Mouse (Mus musculus) forebrain, embryonic 16.5 days (tissue): Measurements from ENCODE around the gene Tango6. TPM values are rescaled to one million over a fixed set of nuclear protein-coding genes. Genes with fewer than 3 reads are reported as not detected.

Source experiments
- ATAC-seq: fragments of 200-750 bp; cut with Nextera tagmentation; 2 replicates; pipeline ENCODE4 v1.8.0; 2017; ENCODE audit warnings: mild to moderate bottlenecking, moderate library complexity
- H3K27ac ChIP-seq: fragments of 300-500 bp; sonication (generic); 2 replicates; pipeline ENCODE4 v1.5.1; 2014; ENCODE audit warnings: low read length, control low read depth
- H3K27me3 ChIP-seq: fragments of 300-500 bp; sonication (generic); replicated peaks from 2 replicates; pipeline ENCODE4 v1.6.1; 2014; ENCODE audit warnings: low read length; ENCODE audit not compliant: control insufficient read depth, insufficient read depth
- H3K36me3 ChIP-seq: fragments of 300-500 bp; sonication (generic); 2 replicates; pipeline ENCODE4 v1.6.1; 2014; ENCODE audit not compliant: control insufficient read depth, insufficient read depth
- H3K4me1 ChIP-seq: fragments of 300-500 bp; sonication (generic); replicated peaks from 2 replicates; pipeline ENCODE4 v1.6.1; 2014; ENCODE audit warnings: low read length; ENCODE audit not compliant: control insufficient read depth, insufficient read depth
- H3K4me2 ChIP-seq: fragments of 300-500 bp; sonication (generic); 2 replicates; pipeline ENCODE4 v1.6.1; 2014; ENCODE audit warnings: mild to moderate bottlenecking, low read length, control low read depth
- H3K4me3 ChIP-seq: fragments of 300-500 bp; sonication (generic); replicated peaks from 2 replicates; pipeline ENCODE4 v1.5.1; 2014; ENCODE audit warnings: mild to moderate bottlenecking, low read length, control low read depth
- H3K9ac ChIP-seq: fragments of 300-500 bp; sonication (generic); replicated peaks from 2 replicates; pipeline ENCODE4 v1.6.1; 2014; ENCODE audit warnings: low read depth, low read length, control low read depth
- H3K9me3 ChIP-seq: fragments of 300-500 bp; sonication (generic); 2 replicates; pipeline ENCODE4 v1.6.1; 2016; ENCODE audit warnings: low read length; ENCODE audit not compliant: control insufficient read depth
- WGBS: fragments of 180-500 bp; shearing (Covaris S2); extraction: QIAGEN DNeasy Blood & Tissue Kit; methylation state at CpG from one replicate; pipeline ENCODE4 v1.1.7; 2014; 5-methylcytosine and 5-hydroxymethylcytosine counted together
- polyA plus RNA-seq: library from polyadenylated mRNA; unstranded; fragments of >200 nt; fragmentation: Nextera tagmentation; extraction: Ambion mirVana; gene quantifications from 2 replicates; pipeline ENCODE4 v1.2.1, GENCODE M21; 2015

Tango6 gene
- 4.3 and 5.6 TPM in 2 replicates for polyA plus RNA-seq

DNA sequence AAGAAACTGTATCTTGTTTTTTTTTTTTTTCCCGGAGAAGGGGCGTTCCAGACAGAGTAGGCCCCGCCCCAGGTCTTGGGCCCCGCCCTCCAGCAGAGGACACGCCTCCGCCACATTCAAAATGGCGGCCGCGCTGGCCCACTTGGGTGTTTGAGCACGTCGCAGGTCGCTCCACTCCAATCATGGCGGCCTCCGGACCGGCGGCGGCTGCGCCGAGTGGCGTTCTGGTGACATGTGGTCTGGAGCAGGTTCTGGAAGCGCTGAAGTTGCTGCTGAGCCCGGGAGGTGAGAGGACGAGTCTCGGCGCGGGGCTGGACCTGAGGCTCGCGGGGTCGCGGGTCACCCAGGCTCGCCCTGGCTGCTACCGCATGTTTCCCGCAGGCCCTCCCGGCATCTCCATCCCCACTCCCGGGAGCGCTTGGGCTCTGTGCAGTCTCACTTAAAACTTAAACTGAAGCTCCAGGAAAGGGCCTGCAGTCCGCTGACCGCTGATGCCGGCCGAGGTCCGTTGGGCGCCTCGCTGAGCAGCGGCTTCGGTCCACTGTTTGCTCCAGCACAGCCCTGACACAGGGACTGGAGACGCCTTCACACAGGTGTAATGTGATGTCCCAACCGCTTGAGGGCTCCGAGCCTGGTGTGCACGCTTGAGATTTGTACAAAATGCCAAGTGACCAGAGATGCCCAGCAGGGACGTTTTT, at the start of gene Tango6:
TSS of gene Tango6 (plus strand) at position 98 of the 698 bp plus-strand sequence.
- no peaks in the 10 kb centered on the region for H3K27me3 ChIP-seq
- peak within 1 kb of the TSS; percentile 60 for H3K27ac ChIP-seq
- peak; percentile 95 for ATAC-seq
- under 1% methylated on average over 50 of the region's 50 CpGs for WGBS
- no peaks in the 10 kb centered on the region for H3K36me3 ChIP-seq
- H3K4me2 ChIP-seq, result peak within 1 kb of the TSS; percentile 54
- peak within 1 kb of the TSS; percentile 80 for H3K9ac ChIP-seq
- peak within 1 kb of the TSS; percentile 75 for H3K4me3 ChIP-seq
- no peaks in the 10 kb centered on the region for H3K4me1 ChIP-seq
- no peaks in the 10 kb centered on the region for H3K9me3 ChIP-seq

DNA sequence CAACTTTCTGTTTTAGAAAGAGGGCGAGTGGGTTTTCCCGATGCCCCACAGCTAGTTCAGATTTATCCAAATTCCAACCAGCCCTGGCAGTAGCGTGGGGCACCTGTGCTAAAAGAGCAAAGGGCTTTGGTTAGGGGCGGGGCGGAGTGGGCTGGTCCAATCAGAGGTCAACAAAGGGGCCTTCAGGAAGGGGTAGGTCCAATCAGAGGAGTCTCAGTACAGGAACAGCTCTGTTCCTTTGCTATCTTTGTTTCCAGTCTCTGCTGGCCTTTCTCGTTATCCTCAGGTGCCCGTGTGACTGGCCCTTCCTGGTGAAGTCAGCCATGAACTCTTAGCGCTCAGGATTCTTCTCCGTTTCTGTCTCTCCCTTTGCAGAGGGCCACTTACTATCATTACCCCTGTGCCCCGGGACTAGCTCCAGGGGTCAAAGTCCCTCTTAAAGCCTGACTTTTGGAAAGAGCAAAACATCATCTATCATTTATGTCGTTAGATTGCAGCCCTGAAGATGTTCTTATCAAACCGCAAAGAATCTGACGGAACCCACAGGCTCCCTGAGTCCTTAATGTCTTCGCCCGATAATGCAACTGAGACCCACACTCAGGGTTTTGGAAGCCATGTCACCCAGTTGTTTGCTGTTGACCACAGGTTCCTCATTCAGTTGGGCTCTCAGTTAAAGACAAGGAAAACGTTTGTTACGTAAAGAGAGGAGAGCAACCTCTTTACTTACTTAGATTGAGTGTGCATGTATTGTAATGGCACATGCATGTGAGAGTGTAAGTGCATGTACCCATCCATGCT, 49.3 kb upstream of the Tango6 start:
- no peak overlapping the region for H3K9ac ChIP-seq
- no peak overlapping the region for H3K4me2 ChIP-seq
- no peak overlapping the region for H3K27ac ChIP-seq
- H3K27me3 ChIP-seq, result no peaks in the 10 kb centered on the region
- H3K4me1 ChIP-seq, result no peaks in the 10 kb centered on the region
- H3K4me3 ChIP-seq, result no peak overlapping the region
- H3K36me3 ChIP-seq, result no peaks in the 10 kb centered on the region
- ATAC-seq, result no peak
- 68% methylated on average over 17 of the region's 17 CpGs for WGBS
- no peaks in the 10 kb centered on the region for H3K9me3 ChIP-seq

DNA sequence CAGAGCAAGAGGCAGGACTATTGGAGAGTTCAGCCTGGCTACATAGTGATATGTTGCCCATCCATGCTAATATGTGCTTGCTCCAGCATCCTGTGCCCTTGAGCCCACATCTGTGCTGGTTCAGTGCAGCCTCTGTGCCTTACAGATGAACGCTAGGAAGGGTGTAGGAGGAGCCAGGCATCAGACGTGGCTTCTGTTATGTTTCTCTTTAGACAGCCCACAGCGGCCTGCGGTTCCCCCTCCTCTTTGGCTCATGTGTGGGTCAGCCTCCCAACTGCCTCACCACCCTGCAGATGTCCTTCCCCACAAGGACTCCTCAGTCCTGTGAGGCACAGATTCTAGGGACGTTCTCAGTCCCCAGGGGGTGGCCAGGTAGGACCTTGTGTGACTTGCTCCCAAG, 47.6 kb upstream of the Tango6 start:
- no peaks in the 10 kb centered on the region for H3K9me3 ChIP-seq
- no peak for ATAC-seq

DNA sequence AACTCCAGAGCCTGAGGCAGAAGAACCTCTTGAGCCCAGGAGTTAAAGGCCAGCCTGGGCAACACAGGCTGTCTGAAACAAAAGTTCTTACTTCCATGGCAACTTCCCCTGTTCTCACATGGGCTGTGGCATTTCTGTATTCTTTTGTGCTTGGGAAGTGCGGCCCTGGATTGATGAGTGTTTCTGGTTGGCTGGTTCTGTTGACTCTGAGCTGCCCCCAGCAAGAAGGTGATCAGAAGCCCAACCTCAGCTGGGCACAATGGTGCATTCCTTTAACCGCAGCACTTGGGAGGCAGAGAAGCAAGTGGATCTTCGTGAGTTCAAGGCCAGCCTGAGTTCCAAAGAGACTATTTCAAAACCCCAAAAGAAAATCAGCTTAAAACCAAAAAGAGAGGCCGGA, 45.4 kb upstream of the Tango6 start:
- Histone ChIP-seq H3K36me3 (no peaks in the 10 kb centered on the region), H3K9me3 (no peaks in the 10 kb centered on the region), H3K9ac (no peak overlapping the region), H3K27me3 (no peaks in the 10 kb centered on the region), H3K4me1 (no peaks in the 10 kb centered on the region), H3K4me2 (no peak overlapping the region), H3K4me3 (no peak overlapping the region), H3K27ac (no peak overlapping the region)
- WGBS, result 70% methylated on average over 4 of the region's 4 CpGs
- ATAC-seq, result no peak

More for the DNA sequence above, 47.6 kb upstream of the Tango6 start:
- Histone ChIP-seq H3K9ac (no peak overlapping the region), H3K27me3 (no peaks in the 10 kb centered on the region), H3K4me3 (no peak overlapping the region), H3K36me3 (no peaks in the 10 kb centered on the region), H3K27ac (no peak overlapping the region), H3K4me1 (no peaks in the 10 kb centered on the region), H3K4me2 (no peak overlapping the region)
- WGBS, result 47% methylated on average over 5 of the region's 5 CpGs

DNA sequence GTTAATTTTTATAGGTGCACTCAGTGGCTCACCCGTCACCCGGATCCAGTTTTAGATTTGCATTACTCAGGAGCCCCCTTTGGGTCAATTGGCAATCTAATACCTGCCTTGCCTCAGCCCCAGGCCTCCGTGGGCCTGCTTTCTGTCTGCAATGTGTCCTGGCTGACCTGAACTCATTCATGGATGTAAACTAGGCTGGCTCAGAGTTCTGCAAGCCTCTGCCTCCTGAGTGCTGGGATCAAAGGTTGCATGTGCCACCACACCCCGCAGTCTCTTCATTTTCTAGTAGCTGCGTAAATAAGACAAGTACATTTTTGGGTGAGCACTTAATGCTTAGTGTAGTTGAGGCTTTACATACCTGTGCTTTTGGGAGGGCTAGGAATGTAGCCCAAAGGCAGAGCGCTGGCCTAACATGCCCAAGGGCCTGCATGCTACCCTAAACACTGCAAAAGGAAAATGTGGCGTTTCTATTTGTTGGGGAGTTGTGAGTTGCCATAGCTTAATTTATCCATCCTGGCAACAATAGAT, 44.0 kb upstream of the Tango6 start:
- Histone ChIP-seq H3K4me3 (no peak overlapping the region), H3K36me3 (no peaks in the 10 kb centered on the region), H3K27me3 (no peaks in the 10 kb centered on the region), H3K9ac (no peak overlapping the region), H3K27ac (no peak overlapping the region), H3K4me2 (no peak overlapping the region), H3K9me3 (no peaks in the 10 kb centered on the region), H3K4me1 (no peaks in the 10 kb centered on the region)
- WGBS, result 93% methylated on average over 7 of the region's 7 CpGs
- ATAC-seq, result no peak

DNA sequence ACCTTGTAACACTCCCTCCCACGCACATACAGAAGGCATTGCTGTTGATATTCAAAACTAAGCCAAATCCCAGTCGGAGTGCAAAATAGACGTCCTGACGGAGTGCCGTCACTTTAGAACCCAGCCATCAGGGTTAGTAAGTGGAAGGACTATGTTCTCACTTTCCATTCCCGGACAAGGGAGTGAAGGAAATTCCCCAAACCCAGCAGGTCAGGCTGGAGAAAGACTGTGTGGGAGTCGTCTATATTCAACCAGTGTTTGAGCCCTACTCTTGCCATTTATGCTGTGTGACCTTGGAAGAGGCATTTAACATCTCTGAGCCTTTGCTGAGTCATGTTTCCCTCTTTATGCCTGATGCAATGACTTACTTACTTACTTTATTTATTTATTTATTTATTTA, 42.7 kb upstream of the Tango6 start:
- ATAC-seq, result no peak

DNA sequence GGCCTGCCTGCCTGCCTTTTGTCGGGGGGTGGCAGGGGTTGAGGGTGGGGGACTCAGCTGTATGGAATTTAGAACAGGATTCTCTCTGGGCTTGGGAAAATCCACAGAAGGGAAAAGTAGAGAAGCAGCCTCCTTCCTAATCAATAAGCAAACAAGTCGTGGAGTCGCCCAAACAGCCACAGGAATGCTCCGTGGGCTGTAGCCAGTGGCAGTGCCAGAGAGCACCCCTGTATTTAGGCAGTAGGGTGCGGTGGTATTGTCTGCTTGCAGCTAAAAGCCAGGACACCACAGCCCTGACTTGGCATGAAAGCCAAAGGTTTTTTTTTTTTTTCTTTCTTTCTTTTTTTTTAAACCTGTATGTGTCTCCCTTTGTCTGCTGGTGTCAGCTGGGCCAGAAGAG, 41.9 kb upstream of the Tango6 start:
- Histone ChIP-seq H3K9me3 (no peaks in the 10 kb centered on the region), H3K27me3 (no peaks in the 10 kb centered on the region), H3K9ac (no peak overlapping the region), H3K4me1 (no peaks in the 10 kb centered on the region), H3K4me3 (no peak overlapping the region), H3K4me2 (no peak overlapping the region), H3K27ac (no peak overlapping the region), H3K36me3 (no peaks in the 10 kb centered on the region)
- no peak for ATAC-seq
- 79% methylated on average over 5 of the region's 5 CpGs for WGBS

More for the DNA sequence above, 42.7 kb upstream of the Tango6 start:
- Histone ChIP-seq H3K9me3 (no peaks in the 10 kb centered on the region), H3K36me3 (no peaks in the 10 kb centered on the region), H3K4me3 (no peak overlapping the region), H3K27ac (no peak overlapping the region), H3K4me1 (no peaks in the 10 kb centered on the region), H3K9ac (no peak overlapping the region), H3K27me3 (no peaks in the 10 kb centered on the region), H3K4me2 (no peak overlapping the region)
- WGBS, result 89% methylated on average over 7 of the region's 7 CpGs

DNA sequence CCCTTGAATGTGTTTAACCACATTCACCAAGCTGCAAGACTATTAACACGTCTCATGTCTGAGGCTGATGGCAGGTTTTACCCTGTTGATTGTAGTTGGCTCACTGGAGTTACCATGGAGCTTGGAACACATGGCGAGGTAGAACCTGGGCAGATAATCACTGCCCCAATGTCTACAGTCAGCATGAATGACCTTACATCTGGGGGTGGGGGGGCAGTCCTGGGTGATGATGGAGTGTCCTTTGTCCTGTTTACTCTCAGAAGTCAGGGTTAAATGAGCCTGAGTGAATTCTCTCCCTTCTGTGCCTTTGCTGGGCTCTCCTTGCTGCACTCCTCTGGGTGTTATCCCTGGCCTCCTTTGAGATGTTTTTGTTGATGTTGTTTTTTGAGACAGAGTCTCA, 40.7 kb upstream of the Tango6 start:
- no peak for ATAC-seq
- Histone ChIP-seq H3K4me1 (no peaks in the 10 kb centered on the region), H3K9me3 (no peaks in the 10 kb centered on the region), H3K27ac (no peak overlapping the region), H3K27me3 (no peaks in the 10 kb centered on the region), H3K36me3 (no peaks in the 10 kb centered on the region), H3K4me2 (no peak overlapping the region), H3K9ac (no peak overlapping the region), H3K4me3 (no peak overlapping the region)
- 76% methylated on average over 2 of the region's 2 CpGs for WGBS

DNA sequence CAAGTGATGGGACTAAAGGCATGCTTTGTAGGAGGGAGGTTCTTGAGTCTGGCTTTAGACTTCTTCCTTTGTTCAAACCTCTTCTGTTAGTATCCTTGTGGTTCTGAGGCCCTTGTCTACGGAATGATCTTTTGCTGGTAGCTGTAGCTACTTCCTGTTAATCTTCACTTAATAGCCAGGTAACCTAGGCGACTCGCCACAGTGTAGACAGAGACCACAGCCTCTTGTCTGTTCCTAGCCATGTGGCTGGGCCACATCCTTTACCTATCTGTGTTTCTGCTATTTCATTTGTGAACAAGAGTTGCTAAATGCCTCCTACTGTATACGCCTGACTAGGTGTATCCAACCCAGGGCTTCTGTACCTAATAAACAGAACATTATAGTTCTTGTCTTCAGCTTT, 39.8 kb upstream of the Tango6 start:
- Histone ChIP-seq H3K4me1 (no peaks in the 10 kb centered on the region), H3K4me3 (no peak overlapping the region), H3K36me3 (no peaks in the 10 kb centered on the region), H3K27me3 (no peaks in the 10 kb centered on the region), H3K9me3 (no peaks in the 10 kb centered on the region), H3K27ac (no peak overlapping the region), H3K4me2 (no peak overlapping the region), H3K9ac (no peak overlapping the region)
- no peak for ATAC-seq
- 94% methylated on average over 4 of the region's 4 CpGs for WGBS
